Mouse (Mus musculus) T-helper 1 cell (primary cell): ENCODE data around the gene Syt2.

Source experiments
- in situ Hi-C: fragments of 300-600 bp; cut with MboI, MseI; formaldehyde crosslinking; loops from one replicate; pipeline ENCODE4 v1.15.1; 2025; ENCODE audit warnings: high pct_unique_total_duplicates

The Syt2 gene

GRCm38 (mm10) chr1:134646261-134646962 lies at the start of gene Syt2:
TSS of gene Syt2 (plus strand) at chr1:134646677.
- in situ Hi-C loops = no loop called here

GRCm38 (mm10) chr1:134597339-134598054 lies 49.0 kb upstream of the Syt2 start:
- in situ Hi-C loops = loop anchor here (10.0 kb wide), 1 partner anchor 73 kb away; no protein-coding TSS in a partner anchor

- in situ Hi-C loops = no loop called here
Observed at GRCm38 (mm10) chr1:134604086-134604485, 42.4 kb upstream of the Syt2 start.

GRCm38 (mm10) chr1:134605670-134606069 lies 40.8 kb upstream of the Syt2 start:
- in situ Hi-C loops = no loop called here

- in situ Hi-C loops = no loop called here
Observed at GRCm38 (mm10) chr1:134606381-134606780, 40.1 kb upstream of the Syt2 start.

- in situ Hi-C loops = no loop called here
Observed at GRCm38 (mm10) chr1:134607279-134607678, 39.2 kb upstream of the Syt2 start.

GRCm38 (mm10) chr1:134609172-134609571 lies 37.3 kb upstream of the Syt2 start:
- in situ Hi-C loops = no loop called here

- in situ Hi-C loops = no loop called here
Observed at GRCm38 (mm10) chr1:134614554-134614953, 31.9 kb upstream of the Syt2 start.

DNA sequence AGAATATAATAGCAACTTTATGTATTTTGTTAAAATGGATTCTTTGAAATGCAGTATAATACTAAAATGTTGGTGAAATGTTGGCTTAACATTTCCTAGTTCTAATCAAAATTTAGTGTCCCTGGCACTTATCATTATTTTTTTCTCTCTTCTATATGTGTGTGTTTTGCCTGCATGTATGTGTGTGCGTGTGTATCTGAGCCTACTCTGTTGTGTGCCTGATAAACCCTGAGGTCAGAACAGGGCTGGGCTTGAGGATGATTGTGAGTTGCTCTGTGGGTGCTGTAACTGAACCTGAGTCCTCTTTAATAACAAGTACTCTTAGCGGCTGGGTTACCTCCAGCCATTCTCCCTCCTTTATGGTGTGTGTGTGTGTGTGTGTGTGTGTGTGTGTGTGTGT lies 31.5 kb upstream of the Syt2 start:
- in situ Hi-C loops = no loop called here

DNA sequence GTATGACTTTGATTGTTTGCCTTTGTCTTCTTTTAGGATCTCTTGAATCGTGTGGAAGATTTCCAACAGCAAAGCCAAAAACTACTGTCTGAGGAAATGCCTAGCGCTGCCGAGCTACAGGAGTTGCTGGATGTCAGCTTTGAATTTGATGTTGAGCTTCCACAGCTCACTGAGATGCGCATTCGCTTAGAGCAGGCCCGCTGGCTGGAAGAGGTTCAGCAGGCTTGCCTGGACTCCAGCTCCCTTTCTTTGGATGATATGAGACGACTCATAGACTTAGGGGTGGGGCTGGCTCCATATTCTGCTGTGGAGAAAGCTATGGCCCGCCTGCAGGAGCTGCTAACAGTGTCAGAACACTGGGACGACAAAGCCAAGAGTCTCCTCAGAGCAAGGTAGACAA lies 28.8 kb upstream of the Syt2 start:
- in situ Hi-C loops = no loop called here

GRCm38 (mm10) chr1:134625325-134625724 lies 21.2 kb upstream of the Syt2 start:
- in situ Hi-C loops = no loop called here

GRCm38 (mm10) chr1:134629455-134629854 lies 17.0 kb upstream of the Syt2 start:
- in situ Hi-C loops = no loop called here

- in situ Hi-C loops = no loop called here
Observed at GRCm38 (mm10) chr1:134634296-134634695, 12.2 kb upstream of the Syt2 start.

DNA sequence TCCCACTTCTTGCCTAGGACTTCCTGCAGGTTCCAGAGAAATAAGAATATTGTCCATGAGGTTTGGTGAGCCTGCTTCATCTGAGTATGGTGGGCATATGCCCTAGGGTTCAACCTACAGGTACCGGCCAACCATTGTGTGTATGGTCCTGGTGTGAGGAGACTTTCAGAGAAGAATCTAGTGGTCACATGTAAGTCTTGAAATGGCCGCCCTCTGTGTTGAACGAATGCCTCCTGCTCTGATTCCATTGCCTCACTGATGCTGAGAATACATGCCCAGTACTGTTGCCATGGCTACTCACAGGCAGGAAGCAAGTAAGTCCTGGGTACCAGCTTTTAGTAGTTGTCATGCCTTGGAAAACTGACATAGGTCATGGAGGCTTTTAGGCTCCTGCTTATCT lies 10.2 kb upstream of the Syt2 start:
- in situ Hi-C loops = no loop called here

GRCm38 (mm10) chr1:134636684-134637083 lies 9.8 kb upstream of the Syt2 start:
- in situ Hi-C loops = no loop called here

DNA sequence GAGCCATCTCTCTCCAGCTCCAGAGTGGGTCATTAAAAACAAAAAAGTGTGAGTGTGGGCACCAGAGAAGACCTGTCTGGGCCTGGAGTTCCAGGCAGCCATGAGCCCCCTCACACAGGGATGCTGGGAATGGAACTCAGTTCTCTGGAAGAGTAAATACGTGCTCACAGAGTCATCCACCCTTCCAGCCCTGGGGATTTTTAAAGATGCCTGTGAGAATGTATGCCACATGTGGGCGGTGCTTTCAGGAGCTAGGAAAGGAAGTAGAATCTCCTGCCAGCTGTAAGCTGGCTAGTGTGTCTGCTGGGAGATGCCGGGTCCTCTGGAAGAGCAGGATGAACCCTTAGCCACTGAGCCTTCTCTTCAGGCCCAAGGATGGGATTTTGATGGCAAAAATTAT lies 8.4 kb upstream of the Syt2 start:
- in situ Hi-C loops = no loop called here

GRCm38 (mm10) chr1:134638522-134638921 lies 8.0 kb upstream of the Syt2 start:
- in situ Hi-C loops = no loop called here

- in situ Hi-C loops = no loop called here
Observed at GRCm38 (mm10) chr1:134639460-134639859, 7.0 kb upstream of the Syt2 start.

- in situ Hi-C loops = no loop called here
Observed at GRCm38 (mm10) chr1:134641507-134641906, 5.0 kb upstream of the Syt2 start.

- in situ Hi-C loops = no loop called here
Observed at GRCm38 (mm10) chr1:134643702-134644101, 2.8 kb upstream of the Syt2 start.

DNA sequence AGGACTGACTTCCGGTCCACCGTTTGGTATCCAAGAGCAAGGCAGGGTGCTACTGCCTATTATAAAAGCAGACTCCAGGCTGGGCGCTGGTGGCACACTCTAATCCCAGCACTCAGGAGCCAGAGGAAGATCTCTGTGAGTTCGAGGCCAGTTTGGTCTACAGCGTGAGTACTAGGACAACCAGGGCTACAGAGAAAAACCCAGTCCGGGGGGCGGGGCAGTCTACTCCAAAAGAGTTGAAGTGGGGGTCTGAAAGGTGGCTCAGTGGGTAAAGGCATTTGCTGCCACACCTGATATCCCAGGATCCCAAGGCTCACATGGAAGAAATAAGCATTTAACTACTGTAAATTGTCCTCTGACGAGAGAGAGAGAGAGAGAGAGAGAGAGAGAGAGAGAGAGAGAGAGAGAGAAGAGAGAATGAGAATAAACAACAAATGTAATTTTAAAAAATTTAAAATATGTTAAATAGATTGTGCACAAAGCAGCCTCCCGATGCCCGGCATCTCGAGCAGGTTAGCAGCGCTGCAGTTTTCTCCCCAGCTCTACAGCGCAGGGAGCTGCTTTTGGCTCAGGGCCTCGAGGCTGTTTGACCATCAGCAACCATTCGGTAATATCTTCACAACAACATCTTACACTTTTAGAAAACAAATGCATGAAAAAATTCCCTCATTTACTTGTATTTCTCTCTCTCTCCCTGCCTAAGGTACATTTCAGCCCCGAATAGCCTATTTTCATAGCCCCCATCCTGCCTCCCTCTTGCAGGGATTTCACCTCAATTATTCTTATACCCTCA lies 873 bp upstream of the Syt2 start:
- in situ Hi-C loops = no loop called here

- in situ Hi-C loops = no loop called here
Observed at GRCm38 (mm10) chr1:134646963-134647282, 446 bp downstream of the Syt2 start.

GRCm38 (mm10) chr1:134647591-134647990 lies 1.1 kb downstream of the Syt2 start:
- in situ Hi-C loops = no loop called here
